Mouse (Mus musculus): ENCODE measurements around the gene Minos1. TPM values are rescaled to one million over a fixed set of nuclear protein-coding genes. Genes with fewer than 3 reads are reported as not detected.

Minos1 gene
- 441 and 454 TPM in 2 replicates for polyA plus RNA-seq (2015; fragmentation: Nextera tagmentation; extraction: Ambion mirVana)

DNA sequence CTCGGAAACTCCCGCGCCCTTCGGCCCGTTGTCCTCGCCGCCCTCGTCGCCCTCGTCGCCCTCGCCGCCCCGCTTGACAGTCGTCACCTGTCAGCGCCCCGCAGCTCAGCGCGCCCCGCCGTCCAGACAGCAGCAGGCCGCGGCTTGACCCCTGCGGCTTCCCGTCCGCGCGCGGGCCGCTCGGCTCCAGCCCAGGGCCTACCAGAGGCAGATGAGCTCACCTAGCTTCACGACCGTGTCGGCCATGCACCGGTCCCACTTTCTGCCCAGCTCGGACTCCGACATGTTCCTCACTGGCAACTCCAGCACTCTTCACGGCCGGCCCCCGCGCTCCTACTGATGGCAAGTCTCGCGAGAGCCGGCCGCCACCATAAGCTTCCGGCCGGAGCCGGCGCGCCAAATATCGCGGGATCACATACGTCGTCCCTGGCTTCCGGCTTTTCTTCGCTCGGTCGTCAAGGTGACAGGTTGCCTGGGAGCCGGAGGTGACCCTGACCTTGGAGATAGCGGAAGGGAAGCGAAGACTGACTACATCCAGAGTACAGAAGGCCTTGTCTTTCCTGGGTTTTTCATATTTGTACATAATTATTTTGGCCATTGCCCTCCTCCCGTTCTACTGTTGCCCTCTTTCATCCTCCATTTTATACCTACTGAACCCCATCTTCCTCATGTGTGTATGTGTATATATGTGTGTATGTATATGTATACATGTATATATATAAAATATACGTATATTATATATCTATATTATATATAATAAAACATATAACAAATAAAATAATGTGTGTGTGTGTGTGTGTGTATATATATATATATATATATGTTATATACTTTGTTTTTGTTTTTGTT, at the start of gene Minos1:
TSS of gene Minos1 (minus strand) at position 413 of the 849 bp plus-strand sequence.
- ATAC-seq (ENCODE audit: low FRiP score, low read depth): peak; percentile 96
- Histone ChIP-seq H3K36me3 (peaks cover 9% of the 10 kb centered on the region), H3K4me3 (peak within 1 kb of the TSS; percentile 93), H3K9me3 (peaks cover 6% of the 10 kb centered on the region; the same call in 1 of the 2 replicates), H3K27ac (peak within 1 kb of the TSS; percentile 85), H3K27me3 (no peaks in the 10 kb centered on the region), H3K9ac (peak within 1 kb of the TSS; percentile 95), H3K4me1 (peaks cover 25% of the 10 kb centered on the region), H3K4me2 (replicated peaks) (peak within 1 kb of the TSS; percentile 92)
- WGBS: under 1% methylated on average over 63 of the region's 63 CpGs

- H3K27ac ChIP-seq: no peak overlapping the region
- no peaks in the 10 kb centered on the region for H3K36me3 ChIP-seq
- H3K4me2 ChIP-seq (replicated peaks): no peak overlapping the region
- peaks cover 9% of the 10 kb centered on the region; the same call in 1 of the 2 replicates for H3K4me1 ChIP-seq
- H3K4me3 ChIP-seq: no peak overlapping the region
- ATAC-seq (ENCODE audit: low FRiP score, low read depth): peak; percentile 37; the same call in 1 of the 2 replicates
- 72% methylated on average over 17 of the region's 17 CpGs for WGBS
- H3K9ac ChIP-seq: no peak overlapping the region
- H3K27me3 ChIP-seq: no peaks in the 10 kb centered on the region
- H3K9me3 ChIP-seq: peaks cover 12% of the 10 kb centered on the region
These were observed 49.1 kb upstream of the Minos1 start for GRCm38 (mm10) chr4:139179731-139180625.

- 88% methylated on average over 2 of the region's 2 CpGs for WGBS
- Histone ChIP-seq H3K27ac (no peak overlapping the region), H3K36me3 (no peaks in the 10 kb centered on the region), H3K27me3 (no peaks in the 10 kb centered on the region), H3K4me3 (no peak overlapping the region), H3K4me1 (peaks cover 14% of the 10 kb centered on the region), H3K9me3 (peaks cover 12% of the 10 kb centered on the region), H3K9ac (no peak overlapping the region), H3K4me2 (replicated peaks) (no peak overlapping the region)
- ATAC-seq (ENCODE audit: low FRiP score, low read depth): no peak
These were observed 48.3 kb upstream of the Minos1 start for GRCm38 (mm10) chr4:139179218-139179617.

- no peak for ATAC-seq (ENCODE audit: low FRiP score, low read depth)
- H3K9ac ChIP-seq: no peak overlapping the region
- no peak overlapping the region for H3K4me3 ChIP-seq
- H3K27ac ChIP-seq: no peak overlapping the region
- WGBS: 94% methylated on average over 11 of the region's 11 CpGs
- H3K4me1 ChIP-seq: peaks cover 14% of the 10 kb centered on the region
- H3K9me3 ChIP-seq: peaks cover 12% of the 10 kb centered on the region
- no peaks in the 10 kb centered on the region for H3K27me3 ChIP-seq
- H3K4me2 ChIP-seq (replicated peaks): no peak overlapping the region
- H3K36me3 ChIP-seq: no peaks in the 10 kb centered on the region
These were observed 47.5 kb upstream of the Minos1 start for GRCm38 (mm10) chr4:139178377-139178776.

- H3K4me1 ChIP-seq: peaks cover 14% of the 10 kb centered on the region
- ATAC-seq (ENCODE audit: low FRiP score, low read depth): no peak
- H3K36me3 ChIP-seq: no peaks in the 10 kb centered on the region
- no peaks in the 10 kb centered on the region for H3K27me3 ChIP-seq
- no peak overlapping the region for H3K27ac ChIP-seq
- no peak overlapping the region for H3K4me3 ChIP-seq
- H3K4me2 ChIP-seq (replicated peaks): no peak overlapping the region
- peaks cover 12% of the 10 kb centered on the region for H3K9me3 ChIP-seq
- WGBS: 98% methylated on average over 3 of the region's 3 CpGs
- no peak overlapping the region for H3K9ac ChIP-seq
These were observed 47.0 kb upstream of the Minos1 start for GRCm38 (mm10) chr4:139177921-139178320.

DNA sequence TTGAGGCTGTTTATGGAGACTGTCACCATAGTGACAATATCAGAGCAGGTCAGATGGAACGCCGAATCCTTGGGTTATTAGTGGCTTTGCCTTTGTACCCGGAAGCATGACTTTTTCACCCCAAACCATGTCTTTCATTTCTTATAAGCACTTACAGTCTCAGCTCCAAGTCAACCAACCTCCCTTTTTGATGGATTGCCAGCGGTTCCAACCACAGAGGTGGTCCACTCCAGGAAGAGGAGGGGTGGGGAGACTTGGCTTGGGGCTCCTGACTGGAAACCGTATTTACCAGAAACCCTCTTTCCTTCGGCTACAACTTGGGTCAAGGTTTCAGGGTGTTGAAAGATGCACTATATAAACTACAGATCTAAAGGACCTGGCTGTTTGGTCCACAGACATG, 45.1 kb upstream of the Minos1 start:
- Histone ChIP-seq H3K27me3 (no peaks in the 10 kb centered on the region), H3K36me3 (no peaks in the 10 kb centered on the region), H3K4me3 (no peak overlapping the region), H3K4me1 (peaks cover 14% of the 10 kb centered on the region), H3K27ac (no peak overlapping the region), H3K9ac (no peak overlapping the region), H3K9me3 (peaks cover 12% of the 10 kb centered on the region), H3K4me2 (replicated peaks) (no peak overlapping the region)
- 68% methylated on average over 6 of the region's 6 CpGs for WGBS
- ATAC-seq (ENCODE audit: low FRiP score, low read depth): no peak

GRCm38 (mm10) chr4:139175061-139175971, 44.4 kb upstream of the Minos1 start:
- Histone ChIP-seq H3K4me2 (replicated peaks) (no peak overlapping the region), H3K9me3 (peaks cover 12% of the 10 kb centered on the region), H3K4me3 (no peak overlapping the region), H3K36me3 (no peaks in the 10 kb centered on the region), H3K4me1 (peaks cover 14% of the 10 kb centered on the region), H3K27ac (no peak overlapping the region), H3K27me3 (no peaks in the 10 kb centered on the region), H3K9ac (no peak overlapping the region)
- no peak for ATAC-seq (ENCODE audit: low FRiP score, low read depth)
- 53% methylated on average over 20 of the region's 20 CpGs for WGBS

DNA sequence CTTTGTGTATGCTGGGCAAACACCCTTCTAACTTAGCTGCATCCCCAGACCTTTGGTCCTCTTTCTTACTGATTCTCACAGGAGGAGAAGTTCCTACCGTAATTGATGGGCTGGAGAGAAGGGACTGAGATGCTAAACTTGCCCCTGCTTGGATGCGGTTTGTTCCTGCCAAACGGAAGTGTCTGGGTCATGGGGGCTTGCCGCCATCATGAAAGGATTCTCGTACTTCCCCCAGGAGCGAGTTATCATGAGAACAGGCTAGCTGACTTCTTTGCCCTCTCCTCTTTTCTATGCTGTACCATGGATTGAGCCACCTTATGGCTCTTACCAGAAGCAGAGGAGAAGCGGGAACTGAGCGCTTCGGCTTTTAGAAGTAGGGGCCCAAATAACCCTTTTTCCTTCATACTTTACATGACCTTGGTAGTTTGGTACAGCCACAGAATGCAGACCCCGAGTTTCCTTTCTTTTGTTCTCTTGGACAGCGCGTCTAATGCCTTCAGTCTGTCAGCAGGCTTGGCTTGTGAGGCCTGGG, 38.9 kb upstream of the Minos1 start:
- Histone ChIP-seq H3K9me3 (no peaks in the 10 kb centered on the region), H3K4me3 (no peak overlapping the region), H3K27ac (no peak overlapping the region), H3K36me3 (no peaks in the 10 kb centered on the region), H3K4me1 (peaks cover 16% of the 10 kb centered on the region), H3K27me3 (no peaks in the 10 kb centered on the region), H3K4me2 (replicated peaks) (no peak overlapping the region), H3K9ac (no peak overlapping the region)
- 77% methylated on average over 12 of the region's 12 CpGs for WGBS
- no peak for ATAC-seq (ENCODE audit: low FRiP score, low read depth)

- WGBS: 61% methylated on average over 15 of the region's 15 CpGs
- no peak overlapping the region for H3K4me3 ChIP-seq
- no peak overlapping the region for H3K9ac ChIP-seq
These were observed 38.3 kb upstream of the Minos1 start for GRCm38 (mm10) chr4:139168985-139169747.

GRCm38 (mm10) chr4:139167107-139167506, 36.2 kb upstream of the Minos1 start:
- no peak overlapping the region for H3K9ac ChIP-seq
- no peaks in the 10 kb centered on the region for H3K27me3 ChIP-seq
- H3K9me3 ChIP-seq: no peaks in the 10 kb centered on the region
- no peaks in the 10 kb centered on the region for H3K36me3 ChIP-seq
- no peak overlapping the region for H3K4me3 ChIP-seq
- no peak overlapping the region for H3K4me2 ChIP-seq (replicated peaks)
- H3K4me1 ChIP-seq: peaks cover 13% of the 10 kb centered on the region
- H3K27ac ChIP-seq: peak overlapping the region; percentile 35; the same call in 1 of the 2 replicates
- WGBS: 35% methylated on average over 8 of the region's 8 CpGs
- ATAC-seq (ENCODE audit: low FRiP score, low read depth): no peak

More at GRCm38 (mm10) chr4:139168985-139169747, 38.3 kb upstream of the Minos1 start:
- no peak for ATAC-seq (ENCODE audit: low FRiP score, low read depth)
- H3K4me1 ChIP-seq: peaks cover 13% of the 10 kb centered on the region
- H3K27me3 ChIP-seq: no peaks in the 10 kb centered on the region
- H3K27ac ChIP-seq: no peak overlapping the region
- no peak overlapping the region for H3K4me2 ChIP-seq (replicated peaks)
- no peaks in the 10 kb centered on the region for H3K36me3 ChIP-seq
- H3K9me3 ChIP-seq: no peaks in the 10 kb centered on the region
